Mouse (Mus musculus) stomach, postnatal 0 days (tissue): ENCODE data around the gene Trib3. TPM values are rescaled to one million over a fixed set of nuclear protein-coding genes. Genes with fewer than 3 reads are reported as not detected.

Experiments used
- ATAC-seq: fragments of 200-750 bp; cut with Nextera tagmentation; 2 replicates; pipeline ENCODE4 v1.8.0; 2017; ENCODE audit not compliant: low FRiP score, low TSS enrichment
- DNase-seq: peaks from one replicate; pipeline ENCODE4 v3.0.0-alpha.2; 2016; ENCODE audit warnings: low spot score
- H3K27ac ChIP-seq: fragments of 300-500 bp; sonication (generic); replicated peaks from 2 replicates; pipeline ENCODE4 v1.5.1; 2014; ENCODE audit warnings: mild to moderate bottlenecking, control low read depth
- H3K27me3 ChIP-seq: fragments of 300-500 bp; sonication (generic); 2 replicates; pipeline ENCODE4 v1.6.1; 2014; ENCODE audit warnings: low read length; ENCODE audit not compliant: control insufficient read depth, insufficient read depth
- H3K36me3 ChIP-seq: fragments of 300-500 bp; sonication (generic); 2 replicates; pipeline ENCODE4 v1.6.1; 2014; ENCODE audit warnings: low read length, mixed read lengths; ENCODE audit not compliant: control insufficient read depth, insufficient read depth
- H3K4me1 ChIP-seq: fragments of 300-500 bp; sonication (generic); replicated peaks from 2 replicates; pipeline ENCODE4 v1.6.1; 2014; ENCODE audit warnings: antibody characterized with exemption; ENCODE audit not compliant: control insufficient read depth, insufficient read depth
- H3K4me2 ChIP-seq: fragments of 300-500 bp; sonication (generic); replicated peaks from 2 replicates; pipeline ENCODE4 v1.6.1; 2014; ENCODE audit warnings: low read depth, mild to moderate bottlenecking, control low read depth, moderate library complexity
- H3K4me3 ChIP-seq: fragments of 300-500 bp; sonication (generic); 2 replicates; pipeline ENCODE4 v1.5.1; 2014; ENCODE audit warnings: low read depth, low read length, control low read depth
- H3K9ac ChIP-seq: fragments of 300-500 bp; sonication (generic); 2 replicates; pipeline ENCODE4 v1.6.1; 2014; ENCODE audit warnings: mild to moderate bottlenecking, low read length, control low read depth, mixed read lengths
- H3K9me3 ChIP-seq: fragments of 300-500 bp; sonication (generic); 2 replicates; pipeline ENCODE4 v1.6.1; 2016; ENCODE audit warnings: low read length; ENCODE audit not compliant: control insufficient read depth
- CTCF ChIP-seq: IDR thresholded peaks from 2 replicates; pipeline ENCODE4 v1.5.1; 2016; ENCODE audit warnings: antibody characterized with exemption, low read depth, mild to moderate bottlenecking, moderate library complexity
- EP300 ChIP-seq: optimal IDR thresholded peaks from 2 replicates; pipeline ENCODE3; 2016; ENCODE audit warnings: antibody characterized with exemption
- WGBS: fragments of 180-500 bp; shearing (Covaris S2); extraction: QIAGEN DNeasy Blood & Tissue Kit; methylation state at CpG from one replicate; pipeline ENCODE4 v1.1.7; 2014; 5-methylcytosine and 5-hydroxymethylcytosine counted together
- polyA plus RNA-seq: library from polyadenylated mRNA; unstranded; fragments of >200 nt; fragmentation: Nextera tagmentation; extraction: Ambion mirVana; gene quantifications from 2 replicates; pipeline ENCODE4 v1.2.1, GENCODE M21; 2015

The Trib3 gene
- polyA plus RNA-seq, 1 experiment from 2014 or later: 2.9 TPM

GRCm38 (mm10) chr2:152313926-152314325, 29.9 kb downstream of the Trib3 start:
- Histone ChIP-seq H3K27me3 (no peaks in the 10 kb centered on the region), H3K27ac (no peak overlapping the region), H3K4me2 (no peak overlapping the region), H3K9me3 (no peaks in the 10 kb centered on the region), H3K4me3 (no peak overlapping the region), H3K9ac (no peak overlapping the region), H3K4me1 (no peaks in the 10 kb centered on the region), H3K36me3 (peaks cover 19% of the 10 kb centered on the region)
- DNase-seq (no peak), ATAC-seq (no peak)
- WGBS: 87% methylated on average over 6 of the region's 6 CpGs
- TF ChIP-seq CTCF (no peak), EP300 (no peak)

GRCm38 (mm10) chr2:152312996-152313395, 30.8 kb downstream of the Trib3 start:
- ATAC-seq: no peak
- no peak overlapping the region for H3K4me2 ChIP-seq
- 51% methylated on average over 7 of the region's 7 CpGs for WGBS
- H3K9me3 ChIP-seq: no peaks in the 10 kb centered on the region
- H3K4me1 ChIP-seq: no peaks in the 10 kb centered on the region
- no peak overlapping the region for H3K4me3 ChIP-seq
- TF ChIP-seq EP300 (no peak), CTCF (no peak)
- no peak for DNase-seq
- peaks cover 24% of the 10 kb centered on the region for H3K36me3 ChIP-seq
- H3K27ac ChIP-seq: no peak overlapping the region
- H3K9ac ChIP-seq: no peak overlapping the region
- H3K27me3 ChIP-seq: no peaks in the 10 kb centered on the region

GRCm38 (mm10) chr2:152307186-152307585, 36.6 kb downstream of the Trib3 start:
- no peak for ATAC-seq
- peaks cover 33% of the 10 kb centered on the region for H3K36me3 ChIP-seq
- no peak for DNase-seq
- H3K27ac ChIP-seq: no peak overlapping the region
- no peak overlapping the region for H3K9ac ChIP-seq
- H3K4me1 ChIP-seq: no peaks in the 10 kb centered on the region
- TF ChIP-seq EP300 (no peak), CTCF (no peak)
- WGBS: 86% methylated on average over 3 of the region's 3 CpGs
- H3K9me3 ChIP-seq: no peaks in the 10 kb centered on the region
- H3K4me2 ChIP-seq: no peak overlapping the region
- H3K4me3 ChIP-seq: no peak overlapping the region
- no peaks in the 10 kb centered on the region for H3K27me3 ChIP-seq

GRCm38 (mm10) chr2:152305480-152305879, 38.4 kb downstream of the Trib3 start:
- Histone ChIP-seq H3K9me3 (no peaks in the 10 kb centered on the region), H3K4me2 (no peak overlapping the region), H3K4me1 (no peaks in the 10 kb centered on the region), H3K9ac (no peak overlapping the region), H3K27me3 (no peaks in the 10 kb centered on the region), H3K4me3 (no peak overlapping the region), H3K36me3 (peaks cover 29% of the 10 kb centered on the region), H3K27ac (no peak overlapping the region)
- no peak for ATAC-seq
- DNase-seq: no peak
- 87% methylated on average over 6 of the region's 6 CpGs for whole genome bisulfite sequencing
- TF ChIP-seq EP300: no peak
- TF ChIP-seq CTCF: no peak

GRCm38 (mm10) chr2:152303781-152304180, 40.1 kb downstream of the Trib3 start:
- H3K9ac ChIP-seq: no peak overlapping the region
- no peak for DNase-seq
- peaks cover 26% of the 10 kb centered on the region for H3K36me3 ChIP-seq
- H3K4me3 ChIP-seq: no peak overlapping the region
- no peaks in the 10 kb centered on the region for H3K9me3 ChIP-seq
- H3K27ac ChIP-seq: no peak overlapping the region
- no peaks in the 10 kb centered on the region for H3K4me1 ChIP-seq
- WGBS: 67% methylated on average over 5 of the region's 5 CpGs
- ATAC-seq: no peak
- no peak overlapping the region for H3K4me2 ChIP-seq
- no peaks in the 10 kb centered on the region for H3K27me3 ChIP-seq
- TF ChIP-seq CTCF (no peak), EP300 (no peak)

- ATAC-seq (no peak), DNase-seq (no peak)
- Histone ChIP-seq H3K9me3 (no peaks in the 10 kb centered on the region), H3K4me3 (no peak overlapping the region), H3K36me3 (peaks cover 18% of the 10 kb centered on the region), H3K4me1 (no peaks in the 10 kb centered on the region), H3K4me2 (no peak overlapping the region), H3K27ac (no peak overlapping the region), H3K9ac (no peak overlapping the region), H3K27me3 (no peaks in the 10 kb centered on the region)
- 72% methylated on average over 2 of the region's 2 CpGs for WGBS
- no peak for TF ChIP-seq EP300
- no peak for TF ChIP-seq CTCF
Measured at GRCm38 (mm10) chr2:152302862-152303261, 41.0 kb downstream of the Trib3 start.
